7 mouse cellular contexts compared by ENCODE assay signal in the genomic region with DNA sequence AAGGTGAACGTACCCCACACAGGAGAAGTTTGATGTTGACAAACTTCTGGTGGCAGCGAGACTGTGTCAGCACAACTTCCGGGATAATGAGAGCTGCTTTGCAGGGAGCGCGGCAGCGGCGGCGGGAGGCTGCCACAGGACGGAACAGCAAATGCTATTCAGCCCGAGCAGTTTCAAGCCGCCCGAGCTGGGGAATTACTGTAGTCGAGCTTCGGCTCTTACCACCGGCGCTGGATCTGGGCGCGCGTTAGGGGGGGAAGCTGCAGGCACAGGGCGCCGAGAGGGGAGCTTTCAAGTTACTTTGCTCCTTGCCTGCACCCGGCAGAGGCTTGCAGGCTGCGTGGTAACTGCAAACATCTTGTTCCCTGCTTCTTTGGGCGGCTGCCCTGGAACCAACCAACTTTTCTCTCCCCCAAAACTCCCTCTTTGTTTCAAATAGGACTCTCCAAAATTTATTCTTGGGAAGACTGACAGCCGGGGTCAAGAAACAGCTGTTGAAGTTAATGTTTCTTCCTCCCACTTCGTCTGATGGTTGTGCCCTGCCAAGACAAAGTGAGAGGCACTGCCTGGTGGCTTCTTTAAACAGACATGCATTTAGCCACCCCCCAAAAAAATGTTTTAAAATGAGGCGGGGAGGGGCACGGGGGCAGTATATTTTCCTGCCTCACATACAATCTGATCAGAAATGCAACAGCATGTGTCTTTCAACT.
DNase-seq lines count a peak whose midpoint lies in the region; ATAC-seq lines count a peak whose summit lies in the region.

No protein-coding gene starts in this region.

- peak overlapping the region; percentile 99 for H3K27ac ChIP-seq in embryonic facial prominence, embryonic 11.5 days (replicated peaks; ENCODE audit: low read depth, low read length)
- H3K27ac ChIP-seq in limb, embryonic 10.5 days, result peak overlapping the region; percentile 99
- H3K27ac ChIP-seq in midbrain, embryonic 13.5 days, result peak overlapping the region; percentile 98

- WGBS in embryonic facial prominence, embryonic 11.5 days, result under 1% methylated on average over 28 of the region's 28 CpGs
- 1% methylated on average over 28 of the region's 28 CpGs for WGBS in limb, embryonic 10.5 days
- under 1% methylated on average over 28 of the region's 28 CpGs for WGBS in midbrain, embryonic 13.5 days

- H3K4me1 ChIP-seq in embryonic facial prominence, embryonic 11.5 days (ENCODE audit: control insufficient read depth, insufficient read depth, low read length), result peaks cover 10% of the 10 kb centered on the region
- H3K4me1 ChIP-seq in limb, embryonic 10.5 days, result peaks cover 74% of the 10 kb centered on the region
- peaks cover 61% of the 10 kb centered on the region for H3K4me1 ChIP-seq in midbrain, embryonic 13.5 days (replicated peaks)

- no peaks in the 10 kb centered on the region for H3K36me3 ChIP-seq in embryonic facial prominence, embryonic 11.5 days (replicated peaks; ENCODE audit: control insufficient read depth, insufficient read depth, low read depth, low read length)
- no peaks in the 10 kb centered on the region for H3K36me3 ChIP-seq in limb, embryonic 10.5 days
- no peaks in the 10 kb centered on the region for H3K36me3 ChIP-seq in midbrain, embryonic 13.5 days

- no peaks in the 10 kb centered on the region for H3K9me3 ChIP-seq in embryonic facial prominence, embryonic 11.5 days (replicated peaks; ENCODE audit: control insufficient read depth, low read length)
- H3K9me3 ChIP-seq in limb, embryonic 10.5 days (replicated peaks), result no peaks in the 10 kb centered on the region
- no peaks in the 10 kb centered on the region for H3K9me3 ChIP-seq in midbrain, embryonic 13.5 days

- DNase-seq in adrenal gland, postnatal 14 days, result peak; percentile 97
- peak; percentile 98 for DNase-seq in embryonic facial prominence, embryonic 11.5 days (ENCODE audit: low spot score)
- DNase-seq in kidney, adult 11 months, result peak; percentile 97
- DNase-seq in limb, embryonic 10.5 days (ENCODE audit: low spot score), result peak; percentile 98
- DNase-seq in spleen, adult 12 weeks (ENCODE audit: low spot score), result peak; percentile 71

- ATAC-seq in embryonic facial prominence, embryonic 11.5 days (replicated peaks; ENCODE audit: insufficient number of reproducible peaks, low FRiP score, low TSS enrichment, low read depth), result peak; percentile 92
- ATAC-seq in granulocyte monocyte progenitor cell, adult 5-6 weeks (replicated peaks; ENCODE audit: poor library complexity, severe bottlenecking), result peak; percentile 86
- ATAC-seq in midbrain, embryonic 13.5 days, result peak; percentile 94

- H3K27me3 ChIP-seq in embryonic facial prominence, embryonic 11.5 days (ENCODE audit: control insufficient read depth, insufficient read depth, low read length), result no peaks in the 10 kb centered on the region
- no peaks in the 10 kb centered on the region for H3K27me3 ChIP-seq in limb, embryonic 10.5 days (ENCODE audit: low read depth, poor library complexity, severe bottlenecking)
- H3K27me3 ChIP-seq in midbrain, embryonic 13.5 days, result no peaks in the 10 kb centered on the region

- H3K9ac ChIP-seq in embryonic facial prominence, embryonic 11.5 days (replicated peaks; ENCODE audit: low read length), result peak overlapping the region; percentile 73
- peak overlapping the region; percentile 28 for H3K9ac ChIP-seq in midbrain, embryonic 13.5 days (replicated peaks)

- peak overlapping the region; percentile 37 for H3K4me3 ChIP-seq in embryonic facial prominence, embryonic 11.5 days (ENCODE audit: low read depth, low read length)
- H3K4me3 ChIP-seq in limb, embryonic 10.5 days, result peak overlapping the region; percentile 54
- peak overlapping the region; percentile 41 for H3K4me3 ChIP-seq in midbrain, embryonic 13.5 days (replicated peaks)

- peak overlapping the region; percentile 71 for H3K4me2 ChIP-seq in embryonic facial prominence, embryonic 11.5 days (ENCODE audit: low read depth, low read length)
- peak overlapping the region; percentile 79 for H3K4me2 ChIP-seq in midbrain, embryonic 13.5 days (replicated peaks)

Comparison
In these comparisons a context has a peak if more than half of its experiments do, and no peak if none do; other contexts are left out.
1. Peak in every context shown above with its lines: DNase-seq, ATAC-seq, H3K4me3 ChIP-seq and H3K27ac ChIP-seq.